Mouse (Mus musculus) spleen, postnatal 10 days (tissue): ENCODE data around the gene Fgfr2.

Source experiments
- DNase-seq, 2 experiments: peaks; one replicate each; pipeline ENCODE4 v3.0.0; 2021 to 2022; ENCODE audit warnings: low spot score in 2 of 2

Fgfr2 gene

GRCm38 (mm10) chr7:130216272-130216671, 2906.9 kb downstream of the Fgfr2 start:
- DNase-seq = no peak

DNA sequence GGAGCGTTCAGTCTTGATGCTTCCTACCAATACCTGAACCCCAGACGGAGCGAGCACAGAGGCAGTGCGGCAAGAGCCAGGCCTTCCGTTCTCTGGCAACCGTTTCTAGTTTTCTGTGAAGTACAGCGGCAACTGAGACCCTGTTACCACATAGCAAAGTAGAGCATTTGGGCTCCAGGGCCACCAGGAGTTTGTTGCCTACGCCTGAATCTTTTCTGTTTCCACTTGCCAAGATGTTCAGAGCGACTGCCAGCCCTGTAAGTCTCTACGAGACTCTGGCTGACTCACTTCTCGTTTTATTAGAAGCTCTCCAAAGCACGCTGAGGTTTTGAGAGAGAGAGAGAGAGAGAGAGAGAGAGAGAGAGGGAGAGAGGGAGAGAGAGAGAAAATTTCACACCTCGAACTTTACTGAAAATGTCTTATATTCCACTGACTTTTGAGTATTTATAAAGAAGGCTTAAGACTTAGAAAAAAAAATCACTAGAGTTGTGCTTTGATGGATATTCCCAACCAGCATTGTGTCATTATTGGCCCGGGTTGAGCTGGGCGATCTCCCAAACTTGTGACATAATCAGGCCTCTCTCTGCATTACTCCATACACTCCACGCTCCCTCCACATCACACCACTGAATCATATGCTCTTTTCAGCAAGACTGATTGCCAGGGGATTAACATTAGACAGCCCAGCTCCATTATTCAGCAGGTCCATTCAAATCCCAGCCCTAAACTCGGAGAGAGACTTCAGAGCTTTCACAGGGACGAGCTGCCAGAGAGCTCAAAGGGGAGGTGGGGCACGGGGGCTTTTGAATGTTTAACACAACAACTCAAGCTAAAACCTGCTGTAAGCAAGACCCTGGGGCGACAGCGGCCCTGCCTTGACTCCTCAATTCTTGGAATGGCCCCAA, 2907.6 kb downstream of the Fgfr2 start:
- no peak for DNase-seq

DNA sequence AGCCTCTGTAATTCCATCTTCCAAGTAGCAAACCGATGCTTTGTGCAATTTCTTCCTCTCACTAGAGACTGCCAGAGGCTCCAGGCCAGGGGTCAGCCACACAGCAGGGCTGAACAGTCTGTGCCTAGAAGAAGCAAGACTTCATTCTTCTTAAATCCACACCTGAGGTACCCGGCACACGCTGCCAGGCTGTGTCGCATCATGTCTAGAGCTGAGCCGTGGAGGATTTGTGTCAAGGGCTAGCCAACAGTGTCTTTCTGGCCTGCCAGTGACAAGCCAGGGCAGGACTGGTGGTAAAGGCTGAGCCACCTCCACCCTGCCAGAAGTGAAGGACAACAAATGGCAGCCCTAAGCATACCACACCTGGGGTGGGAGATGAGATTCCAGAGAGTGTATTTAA, 2910.0 kb downstream of the Fgfr2 start:
- DNase-seq = no peak

DNA sequence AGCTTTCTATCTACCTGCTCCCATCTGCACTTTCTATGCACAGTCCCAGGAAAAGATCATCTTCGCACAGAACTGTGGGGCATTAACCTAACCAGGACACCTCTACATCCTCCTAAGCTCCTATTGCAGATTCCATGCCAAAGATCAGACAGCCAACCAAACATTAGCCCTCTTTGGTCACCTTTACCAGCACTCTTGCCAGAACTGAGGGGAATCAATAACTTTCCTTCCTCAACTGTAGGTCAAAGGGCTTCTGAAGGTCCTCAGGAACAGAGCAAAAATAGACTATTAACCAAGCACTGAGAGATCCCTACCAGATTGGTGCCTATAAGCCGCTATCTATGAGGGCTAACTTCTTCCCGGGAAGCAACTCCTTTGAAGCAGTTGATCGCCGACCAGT, 2911.7 kb downstream of the Fgfr2 start:
- no peak for DNase-seq

DNA sequence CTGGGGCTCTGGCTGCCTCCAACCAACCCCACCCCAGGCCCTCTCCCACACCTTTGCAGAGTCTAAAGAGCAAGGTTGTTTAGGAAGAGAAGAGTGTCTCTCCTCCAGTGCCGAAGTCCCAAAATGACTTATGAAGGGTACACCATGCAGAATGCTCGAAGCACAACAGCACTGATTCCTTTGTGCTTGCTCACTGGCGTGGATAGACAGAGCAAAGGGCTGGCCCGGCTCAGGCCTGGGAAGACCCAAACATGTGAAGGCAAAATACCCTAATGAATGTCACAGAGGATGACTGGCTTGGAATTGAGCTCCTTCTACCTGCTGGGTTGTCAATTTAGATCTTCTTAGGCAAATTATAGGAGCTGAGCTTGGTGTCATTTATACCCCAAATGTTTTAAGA, 2914.5 kb downstream of the Fgfr2 start:
- no peak for DNase-seq

GRCm38 (mm10) chr7:130206181-130206582, 2917.0 kb downstream of the Fgfr2 start:
- DNase-seq = no peak

DNA sequence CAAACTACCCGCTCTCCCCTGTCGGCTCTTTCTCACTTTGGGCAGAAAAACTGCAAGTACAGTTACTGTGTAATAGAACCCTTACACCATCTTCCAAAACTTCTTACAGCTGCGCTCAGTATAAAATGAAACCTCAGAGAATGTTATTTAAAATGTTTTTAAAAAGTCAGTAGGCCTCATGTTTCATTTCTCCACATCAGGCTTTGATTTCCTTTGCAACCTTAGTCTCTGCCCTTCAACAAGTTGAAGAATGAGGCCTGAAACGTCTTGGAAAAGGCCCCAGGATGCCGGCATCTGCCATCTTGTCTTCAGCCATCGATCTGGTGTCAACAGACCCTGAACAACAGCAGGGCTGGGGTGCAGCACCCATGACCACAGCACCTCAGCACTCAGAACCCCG, 2918.0 kb downstream of the Fgfr2 start:
- no peak for DNase-seq

GRCm38 (mm10) chr7:130201020-130201419, 2922.1 kb downstream of the Fgfr2 start:
- no peak for DNase-seq

- DNase-seq = no peak
These were observed 2923.2 kb downstream of the Fgfr2 start for GRCm38 (mm10) chr7:130199951-130200350.

DNA sequence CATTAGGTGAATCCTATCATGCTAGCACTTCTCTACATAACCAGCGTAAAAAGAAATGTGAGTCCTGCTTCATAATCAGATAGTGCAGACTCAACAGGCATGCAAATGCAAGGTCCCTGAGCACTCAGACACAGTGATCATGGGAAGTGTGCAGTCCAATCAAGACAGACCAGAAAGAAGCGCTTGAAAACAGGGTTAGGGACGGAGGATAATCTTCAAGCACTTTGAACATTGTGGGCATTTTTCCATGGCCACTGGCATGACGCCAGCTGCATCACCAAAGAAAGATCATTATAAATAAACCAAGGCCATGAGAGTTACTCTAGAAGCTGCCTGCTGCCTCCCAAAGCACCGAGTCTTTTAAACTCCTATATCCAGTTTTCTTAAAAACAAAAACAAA, 2923.8 kb downstream of the Fgfr2 start:
- DNase-seq = no peak

- DNase-seq = no peak
These were observed 2928.1 kb downstream of the Fgfr2 start for GRCm38 (mm10) chr7:130195081-130195480.

- DNase-seq = no peak
These were observed 2932.7 kb downstream of the Fgfr2 start for GRCm38 (mm10) chr7:130190329-130190975.

GRCm38 (mm10) chr7:130189901-130190300, 2933.2 kb downstream of the Fgfr2 start:
- DNase-seq = no peak

DNA sequence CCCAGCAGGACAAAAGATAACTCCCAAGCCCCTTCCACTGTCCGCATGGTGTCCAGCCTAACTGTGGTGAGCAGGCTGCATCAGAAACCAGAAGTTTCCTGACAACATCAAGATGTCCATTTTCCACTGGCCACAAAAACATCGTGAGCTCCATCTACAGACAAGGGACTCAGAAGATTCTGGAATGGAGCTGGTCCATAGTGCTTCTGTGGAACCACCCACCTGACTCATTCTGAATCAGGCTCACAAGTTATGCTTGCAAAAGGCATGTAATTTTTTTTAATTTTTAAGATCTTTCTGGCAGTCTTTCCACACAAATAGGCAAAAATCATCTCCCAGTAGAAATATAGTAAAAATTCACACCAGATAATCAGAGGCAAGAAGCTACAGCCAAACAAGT, 2935.0 kb downstream of the Fgfr2 start:
- DNase-seq = no peak

- DNase-seq = no peak
These were observed 2938.3 kb downstream of the Fgfr2 start for GRCm38 (mm10) chr7:130184864-130185263.

DNA sequence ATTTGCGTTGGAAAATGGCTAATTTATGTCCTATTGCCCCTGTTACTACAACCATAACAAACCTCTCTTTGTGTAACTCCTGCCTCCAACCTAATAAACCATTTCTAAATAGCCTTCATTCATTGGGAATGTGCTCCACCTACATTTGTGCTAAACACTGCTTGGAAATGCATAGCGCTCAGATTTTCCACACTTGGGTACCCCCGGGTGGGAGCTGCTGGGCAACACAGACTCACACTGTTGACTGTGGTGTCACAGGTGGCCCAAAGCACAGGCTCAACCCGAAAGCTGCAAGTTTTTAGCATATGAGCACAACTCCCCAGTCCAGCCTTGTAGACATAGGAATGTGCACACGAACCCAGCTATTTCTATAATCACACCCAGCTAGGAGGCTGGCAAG, 2939.2 kb downstream of the Fgfr2 start:
- no peak for DNase-seq

- no peak for DNase-seq
These were observed 2940.6 kb downstream of the Fgfr2 start for GRCm38 (mm10) chr7:130182551-130182950.

- DNase-seq = no peak
These were observed 2944.2 kb downstream of the Fgfr2 start for GRCm38 (mm10) chr7:130178991-130179390.

- no peak for DNase-seq
These were observed 2946.1 kb downstream of the Fgfr2 start for GRCm38 (mm10) chr7:130177009-130177408.

DNA sequence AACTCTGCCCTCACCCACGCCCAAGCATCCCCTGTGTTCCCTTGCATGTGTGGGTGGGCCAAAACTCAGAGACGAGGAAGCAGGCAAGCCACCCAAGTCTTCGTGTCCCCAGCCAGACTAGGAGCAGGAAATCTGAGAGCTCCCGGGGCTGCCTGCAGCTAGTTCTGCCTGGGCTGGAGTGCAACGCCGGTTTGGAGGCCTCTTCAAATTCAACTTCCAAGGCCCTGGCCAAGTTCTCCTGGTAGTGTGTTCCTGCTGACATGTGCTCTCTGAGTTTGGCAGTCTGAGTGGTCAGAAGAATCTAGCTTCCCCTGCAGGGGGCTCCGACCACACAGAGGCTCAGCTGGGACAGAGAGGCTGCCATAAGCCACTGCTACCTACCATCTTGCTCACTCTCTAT, 2948.6 kb downstream of the Fgfr2 start:
- no peak for DNase-seq

GRCm38 (mm10) chr7:130173914-130174313, 2949.2 kb downstream of the Fgfr2 start:
- DNase-seq = no peak

DNA sequence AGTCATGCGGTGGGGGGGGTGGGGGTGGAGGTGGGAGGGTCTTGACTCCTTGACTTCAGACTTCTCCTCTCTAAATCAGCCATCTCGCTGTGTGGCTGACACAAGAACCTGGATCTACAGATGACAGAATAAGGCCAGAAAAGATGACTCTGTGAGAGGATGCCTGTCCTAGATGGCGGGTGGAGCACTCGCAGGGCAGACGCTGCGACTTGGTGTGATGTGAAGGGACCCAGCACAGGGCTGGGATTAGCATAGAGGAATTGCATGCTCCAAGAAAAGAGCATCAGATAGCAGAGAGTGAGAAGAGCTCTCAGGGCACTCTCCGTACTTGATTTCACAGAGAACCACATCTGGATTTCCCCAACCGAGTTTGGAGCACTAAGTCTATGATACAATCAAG, 2953.0 kb downstream of the Fgfr2 start:
- no peak for DNase-seq

- DNase-seq = no peak
These were observed 2954.9 kb downstream of the Fgfr2 start for GRCm38 (mm10) chr7:130168296-130168695.
